Mouse (Mus musculus) heart, embryonic 13.5 days (tissue): ENCODE measurements around the gene Hnf1b. TPM values are rescaled to one million over a fixed set of nuclear protein-coding genes. Genes with fewer than 3 reads are reported as not detected.

Experiments
- ATAC-seq: fragments of 200-750 bp; cut with Nextera tagmentation; 2 replicates; pipeline ENCODE4 v1.8.0; 2017; ENCODE audit warnings: moderate TSS enrichment; ENCODE audit not compliant: insufficient number of reproducible peaks, low FRiP score, low TSS enrichment; ENCODE audit errors: extremely low read depth
- H3K27ac ChIP-seq: fragments of 300-500 bp; sonication (generic); replicated peaks from 2 replicates; pipeline ENCODE4 v1.5.1; 2015; ENCODE audit warnings: moderate library complexity, mild to moderate bottlenecking, inconsistent platforms
- H3K27me3 ChIP-seq: fragments of 300-500 bp; sonication (generic); replicated peaks from 2 replicates; pipeline ENCODE4 v1.6.1; 2015; ENCODE audit warnings: mild to moderate bottlenecking, inconsistent platforms
- H3K36me3 ChIP-seq: fragments of 300-500 bp; sonication (generic); 2 replicates; pipeline ENCODE4 v1.6.1; 2015; ENCODE audit warnings: mild to moderate bottlenecking, inconsistent platforms
- H3K4me1 ChIP-seq: fragments of 300-500 bp; sonication (generic); 2 replicates; pipeline ENCODE4 v1.6.1; 2015; ENCODE audit warnings: inconsistent platforms
- H3K4me2 ChIP-seq: fragments of 300-500 bp; sonication (generic); 2 replicates; pipeline ENCODE4 v1.6.1; 2015; ENCODE audit warnings: inconsistent platforms, mild to moderate bottlenecking, moderate library complexity
- H3K4me3 ChIP-seq: fragments of 300-500 bp; sonication (generic); 2 replicates; pipeline ENCODE4 v1.5.1; 2015; ENCODE audit warnings: moderate library complexity, mild to moderate bottlenecking, inconsistent platforms
- H3K9ac ChIP-seq: fragments of 300-500 bp; sonication (generic); 2 replicates; pipeline ENCODE4 v1.6.1; 2015; ENCODE audit warnings: inconsistent platforms, mild to moderate bottlenecking, moderate library complexity
- H3K9me3 ChIP-seq: fragments of 300-500 bp; sonication (generic); 2 replicates; pipeline ENCODE4 v1.6.1; 2016; ENCODE audit warnings: inconsistent platforms
- WGBS: fragments of 180-500 bp; shearing (Covaris S2); methylation state at CpG from one replicate; pipeline ENCODE4 v1.1.7; 2015; ENCODE audit warnings: mixed read lengths; 5-methylcytosine and 5-hydroxymethylcytosine counted together
- polyA plus RNA-seq: library from polyadenylated mRNA; unstranded; fragments of >200 nt; fragmentation: Nextera tagmentation; extraction: Ambion mirVana; gene quantifications from 2 replicates; pipeline ENCODE4 v1.2.1, GENCODE M21; 2015

The Hnf1b gene
- polyA plus RNA-seq, 1 experiment from 2014 or later, result 1.1 TPM

DNA sequence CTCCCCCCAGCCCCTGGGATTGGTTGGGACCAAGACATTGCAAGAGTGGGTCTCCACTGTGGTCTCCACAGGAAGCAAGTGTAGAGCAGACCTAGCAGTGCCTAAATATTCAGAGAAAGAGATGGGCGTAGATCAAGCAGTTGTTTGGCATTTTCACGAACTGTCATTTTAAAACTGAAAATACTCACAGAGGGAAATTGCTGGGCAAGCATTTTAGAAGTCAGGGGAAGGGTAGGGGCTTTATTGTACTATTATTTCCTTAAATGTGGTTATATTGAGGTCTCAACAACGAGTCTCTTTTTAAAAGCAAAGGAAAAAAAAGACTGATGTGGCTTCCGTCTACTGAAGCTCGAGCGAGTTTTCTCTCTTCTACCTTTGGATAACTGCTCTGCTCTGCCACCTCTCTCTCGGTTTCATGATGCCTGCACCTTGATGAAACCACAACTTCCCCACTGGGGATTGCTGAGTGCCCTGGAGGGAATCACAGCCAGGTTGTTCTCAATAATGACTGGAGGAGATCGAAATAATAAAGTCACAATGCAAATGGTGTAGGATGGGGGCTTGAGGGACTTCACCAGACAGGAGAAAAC, 21.2 kb upstream of the Hnf1b start:
- 79% methylated on average over 8 of the region's 8 CpGs for WGBS

GRCm38 (mm10) chr11:83832389-83832788, 17.5 kb upstream of the Hnf1b start:
- H3K9ac ChIP-seq, result no peak overlapping the region
- H3K27me3 ChIP-seq, result peaks cover 11% of the 10 kb centered on the region; the same call in 1 of the 2 replicates
- H3K4me2 ChIP-seq, result no peak overlapping the region
- ATAC-seq, result no peak
- no peaks in the 10 kb centered on the region for H3K9me3 ChIP-seq
- H3K27ac ChIP-seq, result no peak overlapping the region
- 35% methylated on average over 8 of the region's 8 CpGs for WGBS
- H3K4me1 ChIP-seq, result no peaks in the 10 kb centered on the region
- no peak overlapping the region for H3K4me3 ChIP-seq
- no peaks in the 10 kb centered on the region for H3K36me3 ChIP-seq

More for the DNA sequence above, 21.2 kb upstream of the Hnf1b start:
- no peak overlapping the region for H3K4me3 ChIP-seq
- no peaks in the 10 kb centered on the region for H3K9me3 ChIP-seq
- ATAC-seq, result no peak
- no peak overlapping the region for H3K27ac ChIP-seq
- H3K27me3 ChIP-seq, result 0 out of 2 replicates have a peak, but pooled peaks cover 3% of the 10 kb centered on the region
- H3K9ac ChIP-seq, result no peak overlapping the region
- no peaks in the 10 kb centered on the region for H3K36me3 ChIP-seq
- no peaks in the 10 kb centered on the region for H3K4me1 ChIP-seq
- no peak overlapping the region for H3K4me2 ChIP-seq

DNA sequence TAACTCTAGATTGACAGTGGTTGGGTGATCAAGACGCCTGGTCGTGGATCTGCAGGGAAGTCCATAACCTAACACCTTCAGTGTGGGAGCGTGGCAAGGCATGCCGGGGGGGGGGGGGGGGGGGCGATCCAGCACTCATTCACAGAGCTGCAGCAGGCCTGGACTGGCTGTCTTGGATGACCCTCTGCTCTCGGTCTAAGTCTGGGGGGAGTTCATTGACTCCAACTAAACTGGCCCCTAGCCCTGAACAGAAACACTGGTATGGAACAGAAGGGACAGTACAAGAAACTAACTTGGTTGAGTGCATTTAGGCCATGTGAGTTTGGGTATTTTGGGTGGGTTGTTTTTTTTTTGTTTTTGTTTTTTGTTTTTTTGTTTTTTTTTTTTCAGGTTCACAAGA, 16.3 kb upstream of the Hnf1b start:
- Histone ChIP-seq H3K9me3 (no peaks in the 10 kb centered on the region), H3K27me3 (peaks cover 8% of the 10 kb centered on the region; the same call in 1 of the 2 replicates), H3K27ac (no peak overlapping the region), H3K4me1 (no peaks in the 10 kb centered on the region), H3K4me3 (no peak overlapping the region), H3K36me3 (no peaks in the 10 kb centered on the region), H3K4me2 (no peak overlapping the region), H3K9ac (no peak overlapping the region)
- WGBS, result 81% methylated on average over 6 of the region's 6 CpGs
- ATAC-seq, result no peak

- Histone ChIP-seq H3K36me3 (no peaks in the 10 kb centered on the region), H3K27ac (no peak overlapping the region), H3K9ac (no peak overlapping the region), H3K4me3 (no peak overlapping the region), H3K9me3 (no peaks in the 10 kb centered on the region), H3K4me2 (no peak overlapping the region), H3K27me3 (peaks cover 8% of the 10 kb centered on the region; the same call in 1 of the 2 replicates), H3K4me1 (no peaks in the 10 kb centered on the region)
- 72% methylated on average over 14 of the region's 14 CpGs for WGBS
- no peak for ATAC-seq
Observed at GRCm38 (mm10) chr11:83833959-83834496, 15.8 kb upstream of the Hnf1b start.

GRCm38 (mm10) chr11:83839451-83839850, 10.4 kb upstream of the Hnf1b start:
- no peak for ATAC-seq
- no peaks in the 10 kb centered on the region for H3K36me3 ChIP-seq
- H3K9ac ChIP-seq, result no peak overlapping the region
- no peak overlapping the region for H3K4me2 ChIP-seq
- no peak overlapping the region for H3K4me3 ChIP-seq
- H3K27me3 ChIP-seq, result peaks cover 45% of the 10 kb centered on the region
- no peaks in the 10 kb centered on the region for H3K4me1 ChIP-seq
- H3K9me3 ChIP-seq, result no peaks in the 10 kb centered on the region
- WGBS, result 75% methylated on average over 6 of the region's 6 CpGs
- H3K27ac ChIP-seq, result no peak overlapping the region

- Histone ChIP-seq H3K27me3 (peaks cover 64% of the 10 kb centered on the region), H3K4me2 (no peak overlapping the region), H3K27ac (no peak overlapping the region), H3K4me1 (no peaks in the 10 kb centered on the region), H3K36me3 (no peaks in the 10 kb centered on the region), H3K9ac (no peak overlapping the region), H3K9me3 (no peaks in the 10 kb centered on the region), H3K4me3 (no peak overlapping the region)
- WGBS, result 81% methylated on average over 6 of the region's 6 CpGs
- no peak for ATAC-seq
Observed at GRCm38 (mm10) chr11:83843534-83843933, 6.3 kb upstream of the Hnf1b start.

DNA sequence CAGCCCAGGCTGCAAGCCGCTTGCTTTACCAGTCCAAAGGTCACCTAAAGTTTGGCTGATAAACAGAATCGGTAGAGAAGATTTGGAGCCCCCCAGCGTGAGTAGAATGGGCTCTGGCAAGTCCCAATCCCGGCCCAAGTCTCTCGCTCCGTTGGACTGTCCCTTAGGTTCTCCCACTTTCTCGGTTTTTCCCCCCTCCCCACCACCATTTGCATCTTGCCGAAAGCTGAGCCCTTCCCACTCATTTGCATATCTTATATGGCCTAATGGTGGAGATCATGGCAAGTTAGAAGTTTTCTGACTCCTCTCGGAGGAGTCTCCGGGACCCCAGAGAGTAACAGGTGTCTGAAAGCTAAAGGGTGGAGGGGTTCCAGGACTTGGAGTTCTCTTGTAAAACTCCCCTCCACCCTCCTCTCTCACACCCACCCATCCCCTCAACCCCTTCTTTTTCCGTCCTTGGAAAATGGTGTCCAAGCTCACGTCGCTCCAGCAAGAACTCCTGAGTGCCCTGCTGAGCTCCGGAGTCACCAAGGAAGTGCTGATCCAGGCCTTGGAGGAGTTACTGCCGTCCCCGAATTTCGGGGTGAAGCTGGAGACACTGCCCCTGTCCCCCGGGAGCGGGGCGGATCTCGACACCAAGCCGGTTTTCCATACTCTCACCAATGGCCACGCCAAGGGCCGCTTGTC, 866 bp downstream of the Hnf1b start:
- Histone ChIP-seq H3K27ac (no peak overlapping the region), H3K27me3 (peaks cover 81% of the 10 kb centered on the region), H3K9ac (no peak overlapping the region), H3K9me3 (no peaks in the 10 kb centered on the region), H3K4me2 (peak overlapping the region; percentile 60), H3K4me1 (peaks cover 38% of the 10 kb centered on the region), H3K4me3 (peak overlapping the region; percentile 43), H3K36me3 (no peaks in the 10 kb centered on the region)
- 1% methylated on average over 24 of the region's 24 CpGs for WGBS
- no peak for ATAC-seq

- H3K27me3 ChIP-seq, result peaks cover 83% of the 10 kb centered on the region
Observed at GRCm38 (mm10) chr11:83851273-83852015, 1.6 kb downstream of the Hnf1b start.

DNA sequence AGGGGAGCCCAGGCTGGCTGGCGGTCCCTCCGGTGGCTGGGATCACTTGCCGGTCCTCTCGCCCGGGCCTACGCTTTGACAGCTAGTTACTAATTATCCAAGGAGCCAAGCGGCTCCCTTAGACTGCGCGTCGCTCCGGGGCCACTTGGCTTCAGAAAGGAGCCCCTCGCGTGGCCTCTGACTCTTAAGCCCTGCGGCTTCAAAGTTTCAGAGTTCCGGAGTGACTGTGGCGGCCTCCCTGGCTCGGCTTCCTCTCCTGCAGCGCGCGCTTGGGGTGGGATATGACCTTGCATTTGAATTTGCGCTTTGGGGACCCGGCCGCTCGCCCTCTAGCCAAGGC, 2.1 kb downstream of the Hnf1b start:
- peaks cover 88% of the 10 kb centered on the region for H3K27me3 ChIP-seq
- H3K9me3 ChIP-seq, result no peaks in the 10 kb centered on the region
- peaks cover 38% of the 10 kb centered on the region for H3K4me1 ChIP-seq
- WGBS, result under 1% methylated on average over 24 of the region's 24 CpGs
- ATAC-seq, result no peak
- H3K27ac ChIP-seq, result no peak overlapping the region
- peak overlapping the region; percentile 60 for H3K4me2 ChIP-seq
- H3K4me3 ChIP-seq, result peak overlapping the region; percentile 43
- H3K9ac ChIP-seq, result no peak overlapping the region
- H3K36me3 ChIP-seq, result no peaks in the 10 kb centered on the region

More at GRCm38 (mm10) chr11:83851273-83852015, 1.6 kb downstream of the Hnf1b start:
- no peaks in the 10 kb centered on the region for H3K9me3 ChIP-seq
- no peak overlapping the region for H3K9ac ChIP-seq
- peak overlapping the region; percentile 43 for H3K4me3 ChIP-seq
- no peak overlapping the region for H3K27ac ChIP-seq
- WGBS, result 2% methylated on average over 36 of the region's 36 CpGs
- no peaks in the 10 kb centered on the region for H3K36me3 ChIP-seq
- H3K4me1 ChIP-seq, result peaks cover 38% of the 10 kb centered on the region
- H3K4me2 ChIP-seq, result peak overlapping the region; percentile 60
- no peak for ATAC-seq

DNA sequence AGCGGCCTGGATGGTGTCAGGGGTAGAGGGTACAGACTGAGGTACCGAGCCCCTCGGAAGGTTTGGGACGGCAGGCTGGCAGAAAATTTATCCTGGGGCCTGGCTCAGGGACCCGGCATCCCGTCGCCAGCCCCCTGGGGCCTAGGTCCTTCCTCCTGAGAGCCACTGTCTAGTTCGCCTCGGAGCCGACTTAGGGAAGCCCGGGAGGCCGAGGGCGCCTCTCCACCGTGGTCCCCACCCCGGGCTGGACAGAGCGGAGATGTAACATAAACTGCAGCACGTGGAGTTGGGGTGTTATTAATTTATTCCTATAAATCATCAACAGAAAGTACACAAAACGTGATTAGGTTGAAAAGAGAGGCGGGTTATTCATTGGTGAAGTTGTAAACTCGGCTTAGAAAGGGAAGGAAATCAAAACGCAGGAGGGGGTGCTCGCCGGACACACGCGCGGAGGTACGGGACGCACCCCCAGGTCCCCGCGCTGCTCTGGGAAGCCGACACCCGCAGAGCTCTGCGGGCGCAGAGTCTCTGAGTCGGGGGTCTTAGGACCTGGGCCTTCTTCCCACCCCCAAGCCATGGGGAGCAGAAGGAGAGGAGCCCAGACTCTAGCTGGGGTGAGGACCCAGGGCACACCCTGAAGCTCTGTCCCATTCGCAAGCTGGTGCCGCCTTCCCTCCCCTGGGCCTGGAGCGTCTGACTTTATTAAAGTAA, 2.8 kb downstream of the Hnf1b start:
- 2% methylated on average over 38 of the region's 38 CpGs for WGBS
- Histone ChIP-seq H3K9ac (0 out of 2 replicates have a peak overlapping the region, but pooled peaks have one; percentile 5), H3K36me3 (no peaks in the 10 kb centered on the region), H3K4me2 (peak overlapping the region; percentile 60), H3K27ac (no peak overlapping the region), H3K9me3 (no peaks in the 10 kb centered on the region), H3K27me3 (peaks cover 88% of the 10 kb centered on the region), H3K4me1 (peaks cover 38% of the 10 kb centered on the region), H3K4me3 (peak overlapping the region; percentile 43)
- ATAC-seq, result no peak
